Mouse (Mus musculus): ENCODE results near the gene Sat1. TPM values are rescaled to one million over a fixed set of nuclear protein-coding genes. Genes with fewer than 3 reads are reported as not detected.
"Not testable (repeated sequence)": the region's sequence is repeated elsewhere in the genome, so short reads cannot be mapped to it uniquely, and the experiment has no call there.

The Sat1 gene
- total and polyA plus RNA-seq, 3 experiments, result 35.0 to 270 (median 123) TPM

- peaks cover 5% of the 10 kb centered on the region; the same call in 1 of the 2 replicates for H3K4me1 ChIP-seq (ENCODE audit: insufficient read depth, low read depth, low read length)
- ATAC-seq (ENCODE audit: extremely low read depth, insufficient number of reproducible peaks, low FRiP score, poor library complexity, severe bottlenecking) (no peak), DNase-seq (ENCODE audit: low spot score) (no peak)
- H3K4me3 ChIP-seq (ENCODE audit: low read depth, low read length), result no peak overlapping the region; the same call in 1 of the 2 replicates
- H3K36me3 ChIP-seq (replicated peaks), result peaks cover 7% of the 10 kb centered on the region
- no peaks in the 10 kb centered on the region for H3K9me3 ChIP-seq (replicated peaks)
- H3K27me3 ChIP-seq (ENCODE audit: insufficient read depth, low read length), result no peaks in the 10 kb centered on the region
- TF ChIP-seq GATA1 (IDR thresholded peaks at IDR 0.05; ENCODE audit: borderline replicate concordance, low read length), result no peak
- TF ChIP-seq CTCF (IDR thresholded peaks at IDR 0.05; ENCODE audit: low read depth, low read length), result no peak
- no peak for TF ChIP-seq GATA2 (IDR thresholded peaks at IDR 0.05; ENCODE audit: borderline replicate concordance, low read depth, low read length)
- TF ChIP-seq POLR2AphosphoS5 (IDR thresholded peaks at IDR 0.05; ENCODE audit: insufficient replicate concordance, low read depth, low read length), result no peak
- no peak for TF ChIP-seq TAL1 (conservative IDR thresholded peaks at IDR 0.05; ENCODE audit: low read depth, low read length)
Measured at GRCm38 (mm10) chrX:155214291-155215136, 1.7 kb downstream of the Sat1 start.

DNA sequence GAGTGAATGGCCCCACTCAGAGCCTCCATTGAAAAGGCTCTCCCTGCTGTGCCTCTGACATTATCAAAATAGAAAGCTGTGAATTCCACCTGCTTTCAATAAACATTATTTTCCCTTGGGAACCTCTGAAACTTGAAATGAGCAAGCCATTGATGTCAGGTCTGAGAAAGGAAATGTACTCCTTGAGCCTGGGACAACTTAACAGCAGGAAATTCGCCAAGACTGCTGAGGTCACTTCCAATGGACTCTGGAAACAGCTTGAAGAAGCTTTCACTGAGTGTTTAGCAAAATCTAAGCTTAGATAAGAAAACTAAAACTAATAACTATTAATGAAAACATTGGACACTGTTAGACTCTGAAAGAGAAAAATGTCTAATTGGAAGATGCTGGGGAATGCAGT, 7.6 kb downstream of the Sat1 start:
- Histone ChIP-seq H3K9me3 (replicated peaks) (no peaks in the 10 kb centered on the region), H3K27me3 (ENCODE audit: insufficient read depth, low read length) (no peaks in the 10 kb centered on the region), H3K36me3 (replicated peaks) (peaks cover 2% of the 10 kb centered on the region), H3K4me3 (ENCODE audit: low read depth, low read length) (no peak overlapping the region), H3K4me1 (ENCODE audit: insufficient read depth, low read depth, low read length) (no peaks in the 10 kb centered on the region)
- TF ChIP-seq CTCF (IDR thresholded peaks at IDR 0.05; ENCODE audit: low read depth, low read length) (no peak), TAL1 (conservative IDR thresholded peaks at IDR 0.05; ENCODE audit: low read depth, low read length) (no peak), POLR2AphosphoS5 (IDR thresholded peaks at IDR 0.05; ENCODE audit: insufficient replicate concordance, low read depth, low read length) (no peak), GATA1 (IDR thresholded peaks at IDR 0.05; ENCODE audit: borderline replicate concordance, low read length) (no peak), GATA2 (IDR thresholded peaks at IDR 0.05; ENCODE audit: borderline replicate concordance, low read depth, low read length) (no peak)
- ATAC-seq (ENCODE audit: extremely low read depth, insufficient number of reproducible peaks, low FRiP score, poor library complexity, severe bottlenecking), result no peak
- no peak for DNase-seq (ENCODE audit: low spot score)

- not testable (repeated sequence) for H3K9me3 ChIP-seq (replicated peaks); DNase-seq (ENCODE audit: low spot score); H3K4me1 ChIP-seq (ENCODE audit: insufficient read depth, low read depth, low read length); ATAC-seq (ENCODE audit: extremely low read depth, insufficient number of reproducible peaks, low FRiP score, poor library complexity, severe bottlenecking); H3K4me3 ChIP-seq (ENCODE audit: low read depth, low read length); H3K36me3 ChIP-seq (replicated peaks); H3K27me3 ChIP-seq (ENCODE audit: insufficient read depth, low read length)
Measured at GRCm38 (mm10) chrX:155205436-155205835, 10.8 kb downstream of the Sat1 start.

- Histone ChIP-seq H3K9me3 (replicated peaks) (no peaks in the 10 kb centered on the region), H3K4me3 (ENCODE audit: low read depth, low read length) (no peak overlapping the region), H3K36me3 (replicated peaks) (no peaks in the 10 kb centered on the region), H3K4me1 (ENCODE audit: insufficient read depth, low read depth, low read length) (no peaks in the 10 kb centered on the region), H3K27me3 (ENCODE audit: insufficient read depth, low read length) (no peaks in the 10 kb centered on the region)
- ATAC-seq (ENCODE audit: extremely low read depth, insufficient number of reproducible peaks, low FRiP score, poor library complexity, severe bottlenecking) (no peak), DNase-seq (ENCODE audit: low spot score) (no peak)
- no peak for TF ChIP-seq POLR2AphosphoS5 (IDR thresholded peaks at IDR 0.05; ENCODE audit: insufficient replicate concordance, low read depth, low read length)
- no peak for TF ChIP-seq TAL1 (conservative IDR thresholded peaks at IDR 0.05; ENCODE audit: low read depth, low read length)
- no peak for TF ChIP-seq GATA1 (IDR thresholded peaks at IDR 0.05; ENCODE audit: borderline replicate concordance, low read length)
- no peak for TF ChIP-seq GATA2 (IDR thresholded peaks at IDR 0.05; ENCODE audit: borderline replicate concordance, low read depth, low read length)
- TF ChIP-seq CTCF (IDR thresholded peaks at IDR 0.05; ENCODE audit: low read depth, low read length), result no peak
Measured at GRCm38 (mm10) chrX:155202406-155203305, 13.6 kb downstream of the Sat1 start.

GRCm38 (mm10) chrX:155201799-155202198, 14.4 kb downstream of the Sat1 start:
- Histone ChIP-seq H3K36me3 (replicated peaks) (no peaks in the 10 kb centered on the region), H3K4me3 (ENCODE audit: low read depth, low read length) (no peak overlapping the region), H3K27me3 (ENCODE audit: insufficient read depth, low read length) (no peaks in the 10 kb centered on the region), H3K9me3 (replicated peaks) (no peaks in the 10 kb centered on the region), H3K4me1 (ENCODE audit: insufficient read depth, low read depth, low read length) (no peaks in the 10 kb centered on the region)
- TF ChIP-seq POLR2AphosphoS5 (IDR thresholded peaks at IDR 0.05; ENCODE audit: insufficient replicate concordance, low read depth, low read length), result no peak
- TF ChIP-seq CTCF (IDR thresholded peaks at IDR 0.05; ENCODE audit: low read depth, low read length), result no peak
- no peak for TF ChIP-seq TAL1 (conservative IDR thresholded peaks at IDR 0.05; ENCODE audit: low read depth, low read length)
- no peak for TF ChIP-seq GATA2 (IDR thresholded peaks at IDR 0.05; ENCODE audit: borderline replicate concordance, low read depth, low read length)
- no peak for TF ChIP-seq GATA1 (IDR thresholded peaks at IDR 0.05; ENCODE audit: borderline replicate concordance, low read length)
- DNase-seq (ENCODE audit: low spot score), result no peak
- ATAC-seq (ENCODE audit: extremely low read depth, insufficient number of reproducible peaks, low FRiP score, poor library complexity, severe bottlenecking), result no peak

DNA sequence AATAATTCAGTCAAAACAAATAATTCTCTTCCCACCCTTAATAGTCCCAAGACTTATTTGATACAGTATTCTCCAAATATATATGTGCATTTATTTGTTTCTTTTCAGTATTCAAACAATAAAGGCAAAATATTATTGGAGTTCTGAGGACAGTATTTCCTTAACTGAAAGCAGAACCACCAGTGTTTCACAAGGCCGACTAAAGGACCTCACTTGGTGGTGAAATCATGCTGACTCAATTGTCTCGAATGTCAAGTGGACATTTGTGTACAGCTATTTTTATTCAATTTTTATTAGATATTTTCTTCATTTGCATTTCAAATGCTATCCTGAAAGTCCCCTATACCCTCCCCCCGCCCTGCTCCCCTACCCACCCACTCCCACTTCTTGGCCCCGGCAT, 21.3 kb downstream of the Sat1 start:
- no peak overlapping the region for H3K4me3 ChIP-seq (ENCODE audit: low read depth, low read length)
- ATAC-seq (ENCODE audit: extremely low read depth, insufficient number of reproducible peaks, low FRiP score, poor library complexity, severe bottlenecking), result no peak
- H3K36me3 ChIP-seq (replicated peaks), result no peaks in the 10 kb centered on the region
- no peaks in the 10 kb centered on the region for H3K4me1 ChIP-seq (ENCODE audit: insufficient read depth, low read depth, low read length)
- no peaks in the 10 kb centered on the region for H3K27me3 ChIP-seq (ENCODE audit: insufficient read depth, low read length)
- no peak for DNase-seq (ENCODE audit: low spot score)
- H3K9me3 ChIP-seq (replicated peaks), result no peaks in the 10 kb centered on the region
- no peak for TF ChIP-seq POLR2AphosphoS5 (IDR thresholded peaks at IDR 0.05; ENCODE audit: insufficient replicate concordance, low read depth, low read length)
- no peak for TF ChIP-seq TAL1 (conservative IDR thresholded peaks at IDR 0.05; ENCODE audit: low read depth, low read length)

Measured in G1E (cell line).